Mouse (Mus musculus) left cerebral cortex, adult 18-20 months (tissue): ENCODE measurements around the gene Pipox. TPM values are rescaled to one million over a fixed set of nuclear protein-coding genes. Genes with fewer than 3 reads are reported as not detected.
A peak's percentile ranks its signal among the peaks of the same experiment; 100 is the strongest.

Source experiments
- DNase-seq, 2 experiments: peaks; one replicate each; pipeline ENCODE4 v3.0.0; 2021 to 2022; ENCODE audit warnings: low spot score in 2 of 2, mixed read lengths in 1 of 2
- total RNA-seq, 2 experiments: library from RNA; stranded (reverse); gene quantifications; 2 replicates each; pipeline ENCODE4 v1.2.3; 2021

Gene Pipox
- total RNA-seq, 2 experiments from 2014 or later: 0.81 to 1.2 TPM

DNA sequence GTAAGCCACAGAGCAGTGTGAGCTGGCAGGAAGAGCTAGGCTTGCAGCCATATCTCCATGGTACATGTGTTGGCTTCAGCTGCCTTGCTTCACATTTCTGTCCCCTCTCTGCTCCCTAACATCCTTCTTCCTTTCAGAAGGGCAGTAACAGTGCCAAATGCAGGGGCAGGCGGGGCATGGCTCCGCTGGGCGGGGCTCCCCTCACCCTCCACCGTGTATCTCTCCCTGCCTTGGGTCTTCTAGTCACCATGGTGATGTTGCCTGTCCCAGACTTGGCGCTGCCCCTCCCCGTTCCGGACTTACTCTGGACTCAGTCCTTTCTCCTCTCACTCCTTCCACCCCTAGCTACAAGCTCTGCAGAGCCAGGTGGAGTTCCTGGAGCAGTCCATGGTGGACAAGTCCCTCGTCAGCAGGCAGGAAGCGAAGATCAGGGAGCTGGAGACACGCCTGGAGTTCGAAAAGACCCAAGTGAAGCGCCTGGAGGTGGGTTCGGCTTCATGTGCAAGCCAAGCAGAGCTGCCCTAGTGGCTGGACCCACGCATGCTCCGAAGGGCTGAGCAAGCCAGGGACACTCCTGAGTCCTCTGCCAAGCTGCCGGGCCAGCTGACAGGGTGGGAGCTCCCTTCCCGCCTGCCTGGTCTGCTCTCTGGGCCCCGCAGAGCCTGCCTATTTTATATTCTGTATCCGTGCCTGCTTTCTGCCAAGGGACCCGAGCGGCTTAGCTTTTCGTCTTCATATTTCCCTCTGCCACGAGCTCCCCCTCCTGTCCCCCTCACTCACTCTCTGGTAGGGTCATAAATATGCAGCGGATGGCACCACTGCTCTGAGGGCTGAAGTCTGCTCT, 43.3 kb downstream of the Pipox start:
- peak; percentile 51 to 68 for DNase-seq

DNA sequence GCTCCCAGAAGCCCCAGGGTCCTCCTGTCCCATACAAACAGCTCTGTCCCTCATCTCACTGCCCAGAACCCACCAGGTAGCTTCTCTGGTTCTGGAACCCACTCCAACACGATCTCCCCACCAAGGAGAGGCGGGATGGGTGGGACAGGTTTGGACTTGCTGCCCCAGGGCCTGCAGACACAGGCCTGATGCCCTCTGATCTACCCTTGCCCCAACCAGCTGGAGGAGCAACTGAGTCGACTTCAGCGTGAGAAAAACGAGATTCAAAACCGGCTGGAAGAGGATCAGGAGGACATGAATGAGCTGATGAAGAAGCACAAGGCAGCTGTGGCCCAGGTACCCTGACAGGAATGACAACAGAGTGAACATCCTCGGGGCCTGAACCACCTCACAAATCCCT, 44.7 kb downstream of the Pipox start:
- DNase-seq: no peak

DNA sequence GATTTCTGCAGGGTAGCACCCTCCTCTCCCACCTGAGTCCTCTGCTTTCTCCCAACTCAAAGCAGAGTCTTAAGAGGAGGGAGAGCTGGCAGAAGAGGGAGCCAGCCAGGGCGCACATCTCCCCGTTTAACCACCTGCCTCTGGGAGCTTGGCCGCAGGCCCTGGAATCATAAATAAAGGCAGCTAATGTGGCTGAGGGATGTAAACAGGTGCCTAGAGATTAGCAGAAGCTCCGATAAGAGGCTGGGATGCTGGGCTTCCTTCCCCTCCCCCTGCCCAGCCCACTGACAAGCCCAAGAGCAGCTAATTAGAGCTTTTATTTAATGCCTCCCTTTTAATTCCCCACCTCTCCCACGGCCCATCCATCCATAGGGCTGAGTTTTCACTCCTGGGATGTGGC, 45.8 kb downstream of the Pipox start:
- no peak for DNase-seq

- DNase-seq: no peak
These were observed 46.2 kb downstream of the Pipox start for GRCm38 (mm10) chr11:77847599-77848128.

- no peak for DNase-seq
These were observed 50.0 kb downstream of the Pipox start for GRCm38 (mm10) chr11:77843906-77844200.

- DNase-seq: no peak
These were observed 50.6 kb downstream of the Pipox start for GRCm38 (mm10) chr11:77843068-77843905.

GRCm38 (mm10) chr11:77840523-77841245, 53.2 kb downstream of the Pipox start:
- DNase-seq: no peak

DNA sequence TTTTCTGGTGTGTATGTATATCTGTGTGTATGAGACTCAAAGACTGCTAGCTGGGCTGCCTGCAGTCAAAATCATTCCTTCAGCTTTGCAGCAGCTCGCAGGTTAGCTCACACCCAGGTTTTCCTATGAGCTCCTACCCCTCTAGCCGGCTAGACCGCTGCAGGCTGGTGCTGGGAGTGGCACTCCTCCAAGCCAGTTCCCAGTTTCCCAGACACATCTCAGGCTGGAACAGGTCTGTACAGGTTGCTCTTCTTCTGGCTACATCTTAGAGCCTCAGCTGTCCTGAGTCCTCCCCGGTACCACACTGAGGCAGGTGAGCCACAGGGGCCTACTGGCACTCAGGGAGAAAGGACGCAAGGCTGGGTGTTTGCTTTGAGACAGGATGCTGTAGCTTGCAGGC, 56.0 kb downstream of the Pipox start:
- no peak for DNase-seq

DNA sequence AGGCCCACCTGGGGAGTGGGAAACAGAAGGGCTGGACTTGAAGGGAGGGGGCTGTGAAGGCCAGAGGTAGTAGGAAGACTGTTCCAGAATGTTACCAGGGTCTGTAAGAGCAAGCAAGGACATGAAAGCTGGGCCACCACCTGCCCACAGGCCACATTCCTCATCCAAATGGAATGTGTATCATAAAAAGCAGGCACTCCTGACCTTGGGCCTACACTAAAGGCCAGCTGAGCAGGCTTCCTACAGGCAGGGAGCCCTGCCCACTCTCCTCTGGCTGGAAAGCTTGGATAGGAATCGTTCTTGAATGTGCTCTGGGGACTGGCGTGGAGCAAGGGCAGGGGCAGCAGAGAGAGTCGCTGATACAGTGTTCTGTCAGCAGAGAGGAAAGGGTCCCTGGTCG, 57.1 kb downstream of the Pipox start:
- DNase-seq: no peak

- no peak for DNase-seq
These were observed 57.6 kb downstream of the Pipox start for GRCm38 (mm10) chr11:77836290-77836689.

DNA sequence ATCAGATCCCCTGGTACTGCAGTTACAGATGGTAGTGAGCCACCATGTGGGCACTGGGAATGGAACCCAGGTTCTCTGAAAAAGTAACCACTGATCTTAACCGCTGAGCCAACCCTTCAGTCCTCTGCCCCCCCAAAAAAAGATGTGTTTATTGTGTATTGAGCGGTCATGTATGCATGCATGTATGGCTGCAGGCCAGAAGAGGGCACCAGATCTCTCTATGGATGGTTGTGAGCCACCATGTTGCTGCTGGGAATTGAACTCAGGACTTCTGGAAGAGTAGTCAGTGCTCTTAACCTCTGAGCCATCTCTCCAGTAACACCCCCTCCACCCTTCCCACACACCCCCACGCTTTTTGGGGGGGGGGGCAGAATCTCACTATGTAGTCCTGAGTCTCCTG, 58.8 kb downstream of the Pipox start:
- no peak for DNase-seq

- DNase-seq: no peak
These were observed 61.4 kb downstream of the Pipox start for GRCm38 (mm10) chr11:77832541-77832940.

- no peak for DNase-seq
These were observed 63.0 kb downstream of the Pipox start for GRCm38 (mm10) chr11:77830875-77831274.

Other genes starting within 250 kb of the Pipox start
- 10 to 100 TPM; 66.4 to 68.7 TPM for gene Nufip2, start 207.9 kb downstream of the Pipox start, total RNA-seq
- not detected for gene Cryba1, start 168.8 kb downstream of the Pipox start, total RNA-seq
- gene Myo18a, start 130.8 kb downstream of the Pipox start, total RNA-seq: 100 to 1,000 TPM; 132 to 140 TPM
- gene Gm10277, start 106.3 kb downstream of the Pipox start, total RNA-seq: not detected
- gene Sez6, start 36.7 kb upstream of the Pipox start, total RNA-seq: 100 to 1,000 TPM; 145 to 154 TPM
- gene Phf12, start 88.7 kb upstream of the Pipox start, total RNA-seq: 10 to 100 TPM; 51.6 to 54.0 TPM
- gene Dhrs13, start 138.2 kb upstream of the Pipox start, total RNA-seq: 1 to 10 TPM; 5.1 to 6.9 TPM
- gene Flot2, start 143.8 kb upstream of the Pipox start, total RNA-seq: 10 to 100 TPM; 93.0 to 93.2 TPM
- gene Eral1, start 186.3 kb upstream of the Pipox start, total RNA-seq: 10 to 100 TPM; 18.4 to 19.0 TPM
- 10 to 100 TPM; 29.5 to 30.0 TPM for gene Fam222b, start 200.6 kb upstream of the Pipox start, total RNA-seq